Mouse (Mus musculus): ENCODE measurements around the gene Slc25a47.

GRCm38 (mm10) chr12:108826282-108826957, 9.4 kb upstream of the Slc25a47 start:
- TF ChIP-seq EP300 (IDR thresholded peaks at IDR 0.05; ENCODE audit: low read depth) (no peak), CTCF (IDR thresholded peaks at IDR 0.05; ENCODE audit: low read depth) (no peak)

Data from liver, postnatal 0 days (tissue).